Comparison of ENCODE assay signal across 17 mouse cellular contexts in genomic region chr10:42578698-42579474, GRCm38 (mm10). TPM values are rescaled to one million over a fixed set of nuclear protein-coding genes. Genes with fewer than 3 reads are reported as not detected.
DNase-seq lines count a peak whose midpoint lies in the region; ATAC-seq and TF ChIP-seq lines count a peak whose summit lies in the region.
"Had no signal": no experiment of that assay in that cellular context is flagged by ENCODE, and none has a peak within 500 bp of the region (broad histone marks: within the 10 kb centered on the region; RNA-seq: fewer than 3 reads in every experiment).

No protein-coding gene starts in this region.

- peak overlapping the region; percentile 28 for H3K4me3 ChIP-seq in heart, embryonic 11.5 days (ENCODE audit: low read depth, low read length)
- H3K4me3 ChIP-seq in left cerebral cortex, adult 2 months, result peak overlapping the region; percentile 23; the same call in 1 of the 2 replicates
- H3K4me3 ChIP-seq in forebrain, embryonic 11.5 days (ENCODE audit: low read depth, low read length), result peak overlapping the region; percentile 74
- peak overlapping the region; percentile 26 for H3K4me3 ChIP-seq in midbrain, embryonic 14.5 days (replicated peaks; ENCODE audit: low read depth, low read length)
- H3K4me3 ChIP-seq: neural tube, embryonic 12.5 days had no signal

- ATAC-seq in heart, embryonic 11.5 days (replicated peaks; ENCODE audit: insufficient number of reproducible peaks, low FRiP score, low TSS enrichment), result no peak
- no peak for ATAC-seq in forebrain, embryonic 11.5 days (replicated peaks; ENCODE audit: low FRiP score)
- no peak for ATAC-seq in midbrain, embryonic 14.5 days (ENCODE audit: low FRiP score, low TSS enrichment)
- ATAC-seq: Patski had no signal

- intact Hi-C loops in heart, postnatal 10 days (cut with DNase I), result no loop called here
- intact Hi-C loops in left cerebral cortex, adult 2 months (cut with DNase I), result no loop called here
- intact Hi-C loops in left cerebral cortex, postnatal 25 days (cut with DNase I), result loop anchor here (2.0 kb wide), 1 partner anchor 162 kb away; no protein-coding TSS in a partner anchor

- H3K27ac ChIP-seq in heart, embryonic 11.5 days (ENCODE audit: low read depth, low read length), result no peak overlapping the region
- H3K27ac ChIP-seq in left cerebral cortex, adult 2 months, result no peak overlapping the region; the same call in 1 of the 2 replicates
- peak overlapping the region; percentile 94 for H3K27ac ChIP-seq in forebrain, embryonic 11.5 days (ENCODE audit: low read depth, low read length)
- no peak overlapping the region for H3K27ac ChIP-seq in midbrain, embryonic 14.5 days (replicated peaks; ENCODE audit: low read depth, low read length)
- H3K27ac ChIP-seq: neural tube, embryonic 12.5 days had no signal

- no peaks in the 10 kb centered on the region for H3K36me3 ChIP-seq in heart, embryonic 11.5 days (ENCODE audit: control insufficient read depth, insufficient read depth, low read length)
- no peaks in the 10 kb centered on the region; the same call in 1 of the 2 replicates for H3K36me3 ChIP-seq in forebrain, embryonic 11.5 days (ENCODE audit: control insufficient read depth, insufficient read depth, low read length)
- no peaks in the 10 kb centered on the region for H3K36me3 ChIP-seq in midbrain, embryonic 14.5 days (ENCODE audit: control insufficient read depth, insufficient read depth, low read length)
- H3K36me3 ChIP-seq: neural tube, embryonic 12.5 days had no signal

- no peak for DNase-seq in heart, postnatal 10 days
- DNase-seq in left cerebral cortex, adult 2 months (ENCODE audit: extremely low spot score in 1 of 2, low spot score in 2 of 2), result no peak
- no peak for DNase-seq in left cerebral cortex, postnatal 25 days (ENCODE audit: low spot score in 2 of 2)
- no peak for DNase-seq in forebrain, embryonic 11.5 days (ENCODE audit: low spot score)
- no peak for DNase-seq in midbrain, embryonic 14.5 days
- no peak for DNase-seq in B cell, adult 2 months
- no peak for DNase-seq in gastrocnemius, postnatal 10 days
- DNase-seq: cerebellum, postnatal 14 days; kidney, postnatal 25 days; lung, postnatal 10 days; right cerebral cortex, postnatal 14 days had no signal

- no peaks in the 10 kb centered on the region for H3K9me3 ChIP-seq in heart, embryonic 11.5 days (replicated peaks; ENCODE audit: control insufficient read depth, low read length)
- H3K9me3 ChIP-seq in forebrain, embryonic 11.5 days (ENCODE audit: control insufficient read depth, low read length), result no peaks in the 10 kb centered on the region
- no peaks in the 10 kb centered on the region for H3K9me3 ChIP-seq in midbrain, embryonic 14.5 days (ENCODE audit: control insufficient read depth, low read length)
- H3K9me3 ChIP-seq: neural tube, embryonic 12.5 days had no signal

- peak overlapping the region; percentile 51 for H3K4me2 ChIP-seq in heart, embryonic 11.5 days
- peak overlapping the region; percentile 92 for H3K4me2 ChIP-seq in forebrain, embryonic 11.5 days (ENCODE audit: low read depth, low read length, severe bottlenecking)
- peak overlapping the region; percentile 58 for H3K4me2 ChIP-seq in midbrain, embryonic 14.5 days (ENCODE audit: low read length)

- WGBS in heart, embryonic 11.5 days (ENCODE audit: insufficient replicate concordance), result under 1% methylated on average over 22 of the region's 22 CpGs
- WGBS in forebrain, embryonic 11.5 days, result under 1% methylated on average over 22 of the region's 22 CpGs
- WGBS in midbrain, embryonic 14.5 days, result under 1% methylated on average over 22 of the region's 22 CpGs

- TF ChIP-seq CTCF in left cerebral cortex, adult 2 months (IDR thresholded peaks at IDR 0.05), result no peak

- H3K4me1 ChIP-seq in heart, embryonic 11.5 days (ENCODE audit: control insufficient read depth, insufficient read depth, low read length), result peaks cover 18% of the 10 kb centered on the region
- peaks cover 31% of the 10 kb centered on the region for H3K4me1 ChIP-seq in forebrain, embryonic 11.5 days (replicated peaks; ENCODE audit: control insufficient read depth, insufficient read depth, low read length)
- peaks cover 22% of the 10 kb centered on the region for H3K4me1 ChIP-seq in midbrain, embryonic 14.5 days (ENCODE audit: control insufficient read depth, insufficient read depth, low read length)

- H3K27me3 ChIP-seq in heart, embryonic 11.5 days (ENCODE audit: control insufficient read depth, insufficient read depth, low read length), result peaks cover 95% of the 10 kb centered on the region
- H3K27me3 ChIP-seq in forebrain, embryonic 11.5 days (ENCODE audit: control insufficient read depth, insufficient read depth, low read length), result peaks cover 5% of the 10 kb centered on the region
- H3K27me3 ChIP-seq in midbrain, embryonic 14.5 days (ENCODE audit: control insufficient read depth, insufficient read depth, low read length), result peaks cover 83% of the 10 kb centered on the region

- no peak overlapping the region for H3K9ac ChIP-seq in heart, embryonic 11.5 days (ENCODE audit: low read depth, low read length)
- H3K9ac ChIP-seq in forebrain, embryonic 11.5 days (ENCODE audit: low read length), result peak overlapping the region; percentile 99
- H3K9ac ChIP-seq in midbrain, embryonic 14.5 days (replicated peaks; ENCODE audit: low read length), result no peak overlapping the region
- H3K9ac ChIP-seq: neural tube, embryonic 12.5 days had no signal

RNA-seq across cellular contexts. Expression of gene Nr2e1, which starts 4.5 kb away (rescaled TPM):
- polyA plus RNA-seq in heart, embryonic 11.5 days (2014; fragmentation: Nextera tagmentation; extraction: Ambion mirVana), result 0.06 TPM in 1 of 2 replicates, not detected in the other
- not detected for total RNA-seq in heart, postnatal 10 days (2021)
- 10 to 100 TPM; 10.9 to 14.1 TPM for total RNA-seq in left cerebral cortex, adult 2 months (2021)
- 10 to 100 TPM; 13.1 to 13.8 TPM for total RNA-seq in left cerebral cortex, postnatal 25 days (2021)
- 117 and 119 TPM in 2 replicates for polyA plus RNA-seq in forebrain, embryonic 11.5 days (2014; fragmentation: Nextera tagmentation; extraction: Ambion mirVana)
- polyA plus RNA-seq in midbrain, embryonic 14.5 days (2014; fragmentation: Nextera tagmentation; extraction: Ambion mirVana), result 3.4 and 5.5 TPM in 2 replicates
- not detected for total RNA-seq in gastrocnemius, postnatal 10 days (2021)
- total RNA-seq: adrenal gland, postnatal 36 days had no signal
- polyA plus RNA-seq: C2C12; neural tube, embryonic 12.5 days; Patski; stomach, embryonic 14.5 days had no signal

RNA-seq across cellular contexts. Expression of gene Ostm1, which starts 4.7 kb away (rescaled TPM):
- 27.1 and 28.2 TPM in 2 replicates for polyA plus RNA-seq in heart, embryonic 11.5 days (2014; fragmentation: Nextera tagmentation; extraction: Ambion mirVana)
- 10 to 100 TPM; 19.6 to 20.1 TPM for total RNA-seq in heart, postnatal 10 days (2021)
- 10 to 100 TPM; 47.0 to 52.3 TPM for total RNA-seq in left cerebral cortex, adult 2 months (2021)
- 10 to 100 TPM; 49.3 to 50.1 TPM for total RNA-seq in left cerebral cortex, postnatal 25 days (2021)
- 54.6 and 59.0 TPM in 2 replicates for polyA plus RNA-seq in forebrain, embryonic 11.5 days (2014; fragmentation: Nextera tagmentation; extraction: Ambion mirVana)
- polyA plus RNA-seq in midbrain, embryonic 14.5 days (2014; fragmentation: Nextera tagmentation; extraction: Ambion mirVana), result 38.9 and 43.1 TPM in 2 replicates
- 10 to 100 TPM in 1 of 2 experiments, 1 to 10 TPM in 1; 9.3 to 10.7 TPM for total RNA-seq in gastrocnemius, postnatal 10 days (2021)

Comparison
In these comparisons a context has a peak if more than half of its experiments do, and no peak if none do; other contexts are left out.
1. H3K4me3 ChIP-seq: peak in every context shown above with its lines; median percentile 74 in forebrain, embryonic 11.5 days; 28 in heart, embryonic 11.5 days; 26 in midbrain, embryonic 14.5 days; 23 in left cerebral cortex, adult 2 months.
2. RNA of gene Nr2e1, which starts 4.5 kb away (total RNA-seq): 10.9 to 14.1 TPM in left cerebral cortex, adult 2 months and 13.1 to 13.8 TPM in left cerebral cortex, postnatal 25 days; not detected in heart, postnatal 10 days and not detected in gastrocnemius, postnatal 10 days; every median in the first group is over 10 times any median in the second.
3. Peak in every context shown above with its lines, with median percentiles within 50 percentile points of each other: H3K4me2 ChIP-seq.